Mouse (Mus musculus) embryo, embryonic 10 days (tissue): Measurements from ENCODE around the gene Phyhd1.

Experiments used
- DNase-seq: peaks from one replicate; pipeline ENCODE4 v3.0.0-alpha.2; 2015; ENCODE audit warnings: low spot score

Gene Phyhd1

DNA sequence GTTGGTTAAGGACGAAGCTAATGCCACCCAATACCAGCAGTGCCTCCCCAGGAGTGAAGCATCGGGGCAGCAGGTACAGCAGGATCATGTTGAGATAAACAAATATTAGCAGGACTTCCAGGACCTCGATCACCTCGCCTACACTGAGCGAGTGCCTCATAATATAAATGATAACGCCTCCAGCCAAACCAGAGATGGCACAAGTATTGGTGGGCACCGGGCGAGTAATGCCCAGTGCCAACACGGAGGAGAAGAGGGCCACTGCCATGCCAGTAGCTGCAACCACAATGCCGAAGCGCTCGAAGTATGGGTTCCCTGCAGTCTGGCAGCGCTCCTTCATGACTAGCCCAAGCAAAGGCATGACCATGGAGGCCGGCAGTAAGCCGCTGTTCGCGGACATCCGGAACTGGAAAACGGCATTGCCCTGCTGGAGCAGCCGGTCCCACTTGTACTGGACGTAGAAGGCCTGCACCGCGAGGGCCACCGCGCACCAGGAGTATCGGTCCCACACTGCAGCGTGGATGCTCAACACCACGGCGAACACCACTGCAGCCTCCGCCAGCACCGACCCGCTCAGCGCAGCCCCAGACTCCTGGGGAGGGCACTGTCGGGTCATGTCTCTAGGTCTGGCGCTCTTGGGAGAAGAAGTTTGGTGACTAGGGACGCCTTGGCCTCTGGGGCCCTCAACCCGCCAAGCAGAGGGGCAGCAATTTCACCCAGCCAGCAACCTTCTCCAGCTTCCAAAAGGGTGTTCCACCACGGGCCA lies 19.6 kb downstream of the Phyhd1 start:
- DNase-seq = peak; percentile 21

DNA sequence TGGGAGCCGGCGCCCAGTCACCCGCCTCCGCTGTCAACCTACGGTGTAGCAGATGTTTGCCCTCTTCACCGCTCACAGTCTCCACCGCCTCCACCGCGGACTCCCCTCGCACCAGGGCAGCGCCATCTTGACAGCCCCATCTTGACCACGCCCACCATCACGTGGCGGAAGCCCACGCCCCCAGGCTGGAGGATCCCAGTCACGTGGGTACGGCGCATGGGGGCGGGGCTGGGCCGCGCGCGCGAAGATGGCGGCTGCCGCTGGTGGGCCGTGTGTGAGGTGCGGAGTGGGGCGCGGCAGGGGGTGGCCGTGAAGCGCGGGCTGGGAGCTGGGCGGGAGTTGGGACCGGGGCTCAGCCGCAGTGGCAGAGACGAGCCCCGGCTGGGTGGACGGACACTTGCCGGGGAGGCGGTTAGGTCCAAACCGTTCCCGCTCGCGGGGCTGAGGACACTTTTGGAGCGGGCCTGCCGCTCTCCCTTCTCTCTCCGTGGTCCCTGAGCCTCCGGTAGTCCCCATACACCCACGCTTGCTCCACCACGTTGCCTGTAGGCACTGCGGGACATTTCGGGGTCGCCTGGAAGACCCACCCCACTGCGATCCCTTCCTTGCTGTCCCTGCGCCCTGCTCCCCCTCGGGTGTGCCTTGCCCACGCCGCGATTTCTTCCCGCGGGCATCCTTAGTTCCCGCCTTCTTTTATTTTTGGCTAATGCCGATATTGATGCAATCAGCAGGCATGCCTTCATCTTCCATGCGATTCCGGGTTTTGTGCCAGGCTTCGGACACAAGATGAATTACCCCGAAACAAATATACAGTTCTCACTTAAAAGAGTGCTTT lies 20.4 kb downstream of the Phyhd1 start, which contains the start of the genes Dolk and Nup188:
Gene Dolk, minus strand, starts transcription at position 143 of the 835 bp plus-strand sequence.
Gene Nup188, plus strand, starts transcription at position 206 of the 835 bp plus-strand sequence.
- peak; percentile 99 for DNase-seq

DNA sequence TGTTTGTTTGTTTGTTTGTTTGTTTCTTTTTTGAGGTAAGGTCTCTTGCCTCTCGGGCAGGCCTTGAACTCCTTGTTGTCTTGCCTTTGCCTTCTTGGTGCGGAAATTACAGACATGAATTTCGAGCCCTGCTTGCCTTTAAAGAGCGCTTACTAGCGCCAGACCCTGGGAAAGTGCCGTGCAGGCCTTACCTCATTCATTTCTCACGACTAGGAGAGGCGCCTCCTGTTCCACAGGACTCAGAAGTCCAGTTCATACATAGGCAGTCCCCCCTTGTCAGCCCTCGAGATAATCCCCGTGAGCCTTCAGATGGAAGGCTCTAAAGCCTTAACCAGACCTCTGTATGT lies 21.0 kb downstream of the Phyhd1 start:
- DNase-seq = peak; percentile 63

DNA sequence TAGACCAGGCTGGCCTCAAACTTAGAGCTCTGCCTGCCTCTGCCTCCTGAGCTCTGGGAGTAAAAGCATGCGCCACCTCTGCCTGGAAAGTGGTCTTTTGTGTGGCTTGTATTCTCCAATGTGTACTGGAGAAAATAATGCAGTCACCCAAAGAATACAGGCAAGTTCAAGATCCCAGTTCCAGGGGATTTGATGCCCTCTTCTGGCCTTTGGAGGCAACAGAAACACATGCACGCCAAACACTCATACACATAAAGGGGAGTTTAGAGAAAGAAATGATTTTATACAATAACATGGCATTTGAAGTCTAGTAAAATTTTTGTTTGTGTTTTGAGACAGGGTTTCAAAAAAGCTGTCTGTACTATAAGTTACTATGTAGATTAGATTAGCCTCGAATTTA lies 33.5 kb downstream of the Phyhd1 start:
- DNase-seq = no peak

DNA sequence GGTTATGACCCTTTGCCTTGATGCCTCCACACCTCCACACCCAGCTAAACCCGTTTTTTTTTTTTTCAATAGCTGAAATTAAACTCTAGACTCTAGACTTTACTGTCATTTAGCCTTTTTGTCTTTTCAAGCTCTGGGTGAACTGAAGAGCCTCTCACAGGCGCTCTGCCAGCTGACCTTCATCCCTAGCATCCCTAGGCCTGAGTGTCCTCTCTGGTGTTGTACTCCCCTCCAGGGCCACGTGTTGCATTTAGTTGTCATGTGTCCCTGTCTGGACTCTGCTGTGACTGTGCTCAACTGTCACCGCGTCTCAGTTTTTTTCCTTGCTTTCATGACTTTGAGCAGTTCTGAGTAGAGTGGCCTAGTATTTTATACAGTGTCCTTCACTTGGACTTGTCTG lies 34.0 kb downstream of the Phyhd1 start:
- DNase-seq = no peak

DNA sequence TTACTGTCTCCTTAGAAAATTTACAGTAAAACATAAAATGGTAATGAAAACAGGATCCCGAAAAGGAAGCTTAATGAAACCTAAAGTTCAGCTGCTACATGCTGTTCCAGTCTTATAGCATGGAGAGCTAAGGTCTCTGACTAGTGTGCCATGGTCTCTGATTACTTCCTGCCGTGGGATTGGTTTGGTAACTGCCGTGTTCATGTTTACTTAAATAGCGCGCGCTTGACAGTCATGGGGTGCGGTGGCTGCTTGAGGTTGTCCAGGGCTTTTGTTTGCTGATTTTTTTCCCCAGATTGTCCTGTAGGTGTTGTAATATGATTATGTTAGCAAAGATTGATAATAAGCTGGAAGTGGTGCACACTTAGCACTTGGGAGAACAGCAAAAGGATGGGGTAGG lies 40.1 kb downstream of the Phyhd1 start:
- DNase-seq = no peak

DNA sequence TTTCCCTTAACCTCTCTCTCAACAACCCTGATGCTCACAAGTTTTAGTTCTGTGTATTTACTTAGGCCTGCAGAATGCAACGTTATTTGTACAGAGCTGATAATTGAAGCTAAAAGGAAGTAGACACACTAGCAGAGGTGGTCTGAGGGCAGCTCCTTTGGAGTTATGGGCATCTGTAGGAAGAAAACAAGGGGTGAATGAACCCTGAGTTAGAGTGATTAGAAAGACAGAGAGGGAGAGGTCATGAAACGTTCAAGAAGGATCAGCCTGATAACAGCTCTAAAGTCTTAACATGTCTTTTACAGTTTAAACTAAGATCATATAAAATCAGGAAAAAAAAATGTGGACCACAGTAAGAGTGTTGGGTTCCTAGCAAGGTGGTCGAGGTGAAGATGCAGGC lies 43.3 kb downstream of the Phyhd1 start:
- DNase-seq = no peak

DNA sequence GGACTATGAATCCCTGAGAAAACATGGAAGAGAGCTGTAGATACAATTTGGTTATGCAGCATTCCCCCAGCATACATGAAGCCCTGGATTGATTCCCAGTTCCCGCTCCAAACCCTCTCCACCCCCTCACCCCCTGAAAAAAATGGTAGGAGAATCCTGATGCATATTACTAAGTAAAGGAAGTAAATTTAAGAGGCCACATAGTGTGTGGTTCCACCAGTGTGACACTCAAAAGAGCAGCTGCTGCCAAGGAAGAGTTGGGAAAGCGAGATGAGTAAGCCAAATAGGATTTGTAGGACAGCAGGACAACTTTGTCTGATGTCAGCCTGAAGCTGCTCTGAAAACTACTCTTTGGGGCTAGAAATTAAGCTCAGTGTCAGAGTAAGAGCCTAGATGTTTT lies 45.5 kb downstream of the Phyhd1 start:
- DNase-seq = no peak

DNA sequence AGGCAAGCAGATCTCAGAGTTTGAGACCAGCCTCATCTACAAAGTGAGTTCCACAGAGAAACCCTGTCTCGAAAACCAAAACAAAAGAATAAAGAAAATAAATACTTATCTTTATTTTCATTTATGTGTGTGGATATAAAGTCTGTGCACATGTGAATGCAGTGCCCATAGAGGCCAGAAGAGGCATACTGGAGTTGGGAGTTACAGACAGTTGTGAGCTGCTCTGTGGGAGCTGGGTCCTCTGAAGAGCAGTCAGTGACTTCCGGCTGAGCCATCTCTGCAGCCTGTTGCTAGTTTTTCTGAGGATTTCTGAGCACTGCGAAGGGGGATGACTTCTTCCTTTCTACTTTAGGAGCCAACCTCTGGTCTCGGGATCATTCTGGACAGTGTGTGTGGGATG lies 50.1 kb downstream of the Phyhd1 start:
- no peak for DNase-seq

DNA sequence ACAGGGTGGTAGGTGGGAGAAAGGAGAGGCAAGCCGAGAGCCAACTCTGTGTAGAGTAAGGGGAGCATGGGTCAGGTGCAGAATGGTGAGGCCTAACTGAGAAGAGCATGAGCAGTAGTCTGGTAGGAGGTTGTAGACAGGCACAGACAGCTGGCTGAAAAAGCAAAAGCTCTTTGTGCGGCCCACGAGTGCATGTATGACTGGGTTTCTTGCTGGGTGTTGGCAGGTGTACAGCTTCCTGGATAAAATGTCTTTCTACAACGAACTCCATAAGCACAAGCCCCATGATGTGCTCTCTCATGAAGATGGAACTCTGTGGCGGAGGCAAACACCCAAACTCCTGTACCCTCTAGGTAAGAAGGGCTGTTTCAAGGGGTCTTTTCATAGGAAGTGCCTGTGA lies 51.0 kb downstream of the Phyhd1 start:
- no peak for DNase-seq

DNA sequence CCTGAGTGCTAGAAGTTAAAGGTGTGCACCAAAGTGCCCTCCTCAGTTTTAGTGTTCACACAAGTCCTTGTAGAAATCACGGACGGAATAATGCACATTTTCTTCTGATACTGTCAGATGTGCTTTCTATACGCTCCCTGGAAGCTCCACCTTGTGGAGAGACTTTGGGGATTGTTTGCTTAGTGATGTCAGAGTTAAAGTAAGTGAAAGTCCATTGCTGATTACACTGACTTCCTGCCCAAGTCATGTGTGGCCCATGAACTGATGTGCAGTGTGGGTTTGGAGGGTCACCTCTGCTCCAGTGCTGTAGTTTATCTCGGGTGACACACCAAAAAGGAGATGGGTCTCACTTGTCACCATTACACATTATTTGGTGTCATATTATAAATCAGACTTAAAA lies 53.3 kb downstream of the Phyhd1 start:
- DNase-seq = no peak

DNA sequence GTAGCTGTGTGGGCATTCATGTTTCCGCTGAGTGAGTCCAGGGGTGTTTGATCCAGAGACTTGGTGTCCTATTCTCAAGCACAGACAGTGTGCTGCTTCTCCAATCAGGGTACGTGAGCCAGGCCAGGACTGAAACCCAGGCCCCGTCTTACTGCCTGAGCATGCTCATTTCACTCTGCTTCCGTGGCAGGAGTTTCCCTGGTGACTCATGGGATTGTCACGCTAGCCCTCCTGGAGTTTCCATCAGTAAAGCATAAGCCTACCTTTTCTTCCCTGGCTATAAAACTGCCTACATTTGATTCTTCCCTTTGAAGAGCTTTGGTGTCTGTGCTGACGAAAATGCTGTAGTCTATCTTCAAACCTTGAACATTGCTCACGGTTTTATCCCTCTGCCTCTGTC lies 57.1 kb downstream of the Phyhd1 start:
- no peak for DNase-seq

DNA sequence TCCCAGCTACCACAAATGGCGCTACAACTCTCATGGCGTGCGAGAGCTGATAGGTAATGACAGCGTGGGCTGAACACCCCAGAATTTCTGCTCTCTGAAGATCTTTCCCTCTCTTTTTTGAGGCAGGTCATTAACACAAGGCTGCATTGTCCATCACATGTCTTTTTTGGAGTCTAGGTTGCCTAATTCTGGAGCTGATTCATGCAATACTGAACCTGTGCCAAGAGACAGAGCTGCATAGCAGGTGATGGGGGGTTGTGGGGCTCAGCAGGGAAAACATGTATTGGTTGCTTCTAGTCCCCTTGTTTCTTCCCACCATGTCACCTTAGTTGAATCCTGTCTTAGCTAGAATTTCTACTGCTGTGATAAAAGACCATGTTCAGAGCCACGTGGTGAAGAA lies 59.3 kb downstream of the Phyhd1 start:
- DNase-seq = no peak

DNA sequence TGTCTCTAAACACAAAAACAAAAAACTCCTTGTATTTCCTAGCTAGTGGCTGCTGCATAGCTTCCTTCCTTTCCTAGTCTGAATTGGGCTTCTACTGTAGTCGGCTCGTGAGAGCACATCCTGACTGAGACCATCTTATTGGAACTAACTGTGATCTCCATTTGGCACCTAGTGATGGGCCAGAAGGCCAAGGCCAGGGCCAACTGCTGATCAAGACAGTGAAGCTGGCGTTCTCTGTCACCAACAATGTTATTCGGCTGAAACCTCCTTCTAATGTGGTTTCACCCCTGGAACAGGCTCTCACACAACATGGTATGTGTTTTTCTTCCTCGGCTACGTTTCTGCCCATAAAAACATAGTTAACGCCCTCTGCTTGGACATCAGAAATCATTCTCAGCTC lies 61.3 kb downstream of the Phyhd1 start:
- DNase-seq = no peak

DNA sequence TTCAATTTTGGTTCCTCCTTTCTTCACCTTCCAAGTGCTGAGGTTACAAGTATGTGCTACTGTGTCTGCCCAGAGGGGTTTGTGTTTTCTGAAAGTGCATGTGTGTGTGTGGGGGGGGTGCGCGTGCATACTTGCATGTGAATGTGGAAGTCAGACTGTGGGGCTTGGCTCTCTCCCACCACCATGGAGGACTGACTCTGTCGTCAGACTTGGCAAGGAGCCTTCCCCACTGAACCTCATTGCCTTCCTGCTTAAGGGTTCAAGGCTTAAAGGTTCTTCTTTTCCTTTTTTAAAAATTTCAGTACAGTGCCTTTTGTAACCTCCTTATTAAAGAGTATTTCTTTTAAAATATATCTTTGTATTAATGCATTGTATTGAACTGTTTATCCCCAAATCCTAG lies 62.8 kb downstream of the Phyhd1 start:
- no peak for DNase-seq
